Mouse (Mus musculus): ENCODE measurements at regions not wholly inside any gene's neighbourhood (a gene's known extent, or its start where the extent isn't known, plus 50 kb on each side); places are given as distances from the start of the nearest gene placed in this dataset.

GRCm38 (mm10) chr11:6785471-6785870 is 52.0 kb downstream of the Gm11983 start:
- 0 out of 2 replicates have a peak, but pooled peaks cover 3% of the 10 kb centered on the region for H3K9me3 ChIP-seq
- no peaks in the 10 kb centered on the region for H3K4me1 ChIP-seq (replicated peaks)
- 94% methylated on average over 1 of the region's 1 CpGs for WGBS
- H3K9ac ChIP-seq, result no peak overlapping the region
- H3K36me3 ChIP-seq, result no peaks in the 10 kb centered on the region
- no peak overlapping the region for H3K4me3 ChIP-seq
- H3K4me2 ChIP-seq, result no peak overlapping the region
- H3K27ac ChIP-seq, result no peak overlapping the region
- no peaks in the 10 kb centered on the region for H3K27me3 ChIP-seq
- no peak for ATAC-seq (ENCODE audit: low FRiP score)

- no peak for ATAC-seq (ENCODE audit: low FRiP score)
- no peak overlapping the region for H3K27ac ChIP-seq
- H3K4me1 ChIP-seq (replicated peaks), result peaks cover 9% of the 10 kb centered on the region; the same call in 1 of the 2 replicates
- no peak overlapping the region for H3K4me2 ChIP-seq
- no peak overlapping the region for H3K4me3 ChIP-seq
- H3K36me3 ChIP-seq, result no peaks in the 10 kb centered on the region
- 94% methylated on average over 14 of the region's 14 CpGs for WGBS
- no peaks in the 10 kb centered on the region for H3K27me3 ChIP-seq
- H3K9me3 ChIP-seq, result no peaks in the 10 kb centered on the region
- H3K9ac ChIP-seq, result no peak overlapping the region
Observed at GRCm38 (mm10) chr11:6782826-6783225, 54.6 kb downstream of the Gm11983 start.

GRCm38 (mm10) chr11:6779752-6780151 is 57.7 kb downstream of the Gm11983 start:
- H3K27ac ChIP-seq, result no peak overlapping the region
- 0 out of 2 replicates have a peak, but pooled peaks cover 3% of the 10 kb centered on the region for H3K27me3 ChIP-seq
- no peak overlapping the region for H3K4me3 ChIP-seq
- H3K9ac ChIP-seq, result no peak overlapping the region
- no peaks in the 10 kb centered on the region for H3K9me3 ChIP-seq
- H3K4me1 ChIP-seq (replicated peaks), result peaks cover 9% of the 10 kb centered on the region; the same call in 1 of the 2 replicates
- WGBS, result 70% methylated on average over 5 of the region's 5 CpGs
- H3K4me2 ChIP-seq, result no peak overlapping the region
- ATAC-seq (ENCODE audit: low FRiP score), result no peak
- H3K36me3 ChIP-seq, result no peaks in the 10 kb centered on the region

- ATAC-seq (ENCODE audit: low FRiP score), result no peak
- Histone ChIP-seq H3K9me3 (no peaks in the 10 kb centered on the region), H3K27me3 (0 out of 2 replicates have a peak, but pooled peaks cover 3% of the 10 kb centered on the region), H3K4me2 (no peak overlapping the region), H3K27ac (no peak overlapping the region), H3K4me3 (no peak overlapping the region), H3K9ac (no peak overlapping the region), H3K36me3 (no peaks in the 10 kb centered on the region), H3K4me1 (replicated peaks) (peaks cover 9% of the 10 kb centered on the region; the same call in 1 of the 2 replicates)
- WGBS, result 12% methylated on average over 10 of the region's 10 CpGs
Observed at GRCm38 (mm10) chr11:6778596-6779360, 58.7 kb downstream of the Gm11983 start.

GRCm38 (mm10) chr11:6777566-6777965 is 59.9 kb downstream of the Gm11983 start:
- WGBS, result 94% methylated on average over 1 of the region's 1 CpGs
- Histone ChIP-seq H3K27me3 (0 out of 2 replicates have a peak, but pooled peaks cover 3% of the 10 kb centered on the region), H3K4me3 (no peak overlapping the region), H3K9ac (no peak overlapping the region), H3K36me3 (no peaks in the 10 kb centered on the region), H3K4me1 (replicated peaks) (peaks cover 9% of the 10 kb centered on the region; the same call in 1 of the 2 replicates), H3K27ac (no peak overlapping the region), H3K9me3 (no peaks in the 10 kb centered on the region), H3K4me2 (no peak overlapping the region)
- no peak for ATAC-seq (ENCODE audit: low FRiP score)

- WGBS, result 83% methylated on average over 4 of the region's 4 CpGs
- Histone ChIP-seq H3K9me3 (no peaks in the 10 kb centered on the region), H3K4me1 (replicated peaks) (peaks cover 9% of the 10 kb centered on the region; the same call in 1 of the 2 replicates), H3K4me3 (no peak overlapping the region), H3K27me3 (peaks cover 4% of the 10 kb centered on the region; the same call in 1 of the 2 replicates), H3K36me3 (no peaks in the 10 kb centered on the region), H3K27ac (no peak overlapping the region), H3K9ac (no peak overlapping the region), H3K4me2 (no peak overlapping the region)
- no peak for ATAC-seq (ENCODE audit: low FRiP score)
Observed at GRCm38 (mm10) chr11:6774656-6775055, 62.8 kb downstream of the Gm11983 start.

GRCm38 (mm10) chr11:6773951-6774350 is 63.5 kb downstream of the Gm11983 start:
- Histone ChIP-seq H3K4me2 (no peak overlapping the region), H3K9ac (no peak overlapping the region), H3K4me3 (no peak overlapping the region), H3K27ac (no peak overlapping the region), H3K9me3 (no peaks in the 10 kb centered on the region), H3K4me1 (replicated peaks) (peaks cover 8% of the 10 kb centered on the region; the same call in 1 of the 2 replicates), H3K27me3 (peaks cover 11% of the 10 kb centered on the region; the same call in 1 of the 2 replicates), H3K36me3 (no peaks in the 10 kb centered on the region)
- WGBS, result 90% methylated on average over 5 of the region's 5 CpGs
- no peak for ATAC-seq (ENCODE audit: low FRiP score)

- no peak overlapping the region for H3K4me2 ChIP-seq
- no peaks in the 10 kb centered on the region for H3K9me3 ChIP-seq
- 22% methylated on average over 1 of the region's 1 CpGs for WGBS
- no peaks in the 10 kb centered on the region for H3K36me3 ChIP-seq
- H3K27me3 ChIP-seq, result peaks cover 11% of the 10 kb centered on the region; the same call in 1 of the 2 replicates
- no peak for ATAC-seq (ENCODE audit: low FRiP score)
- H3K4me1 ChIP-seq (replicated peaks), result 0 out of 2 replicates have a peak, but pooled peaks cover 2% of the 10 kb centered on the region
- no peak overlapping the region for H3K4me3 ChIP-seq
- H3K9ac ChIP-seq, result no peak overlapping the region
- no peak overlapping the region for H3K27ac ChIP-seq
Observed at GRCm38 (mm10) chr11:6773364-6773763, 64.1 kb downstream of the Gm11983 start.

GRCm38 (mm10) chr11:6769437-6769765 is 68.1 kb downstream of the Gm11983 start:
- no peak overlapping the region for H3K27ac ChIP-seq
- H3K9me3 ChIP-seq, result no peaks in the 10 kb centered on the region
- no peaks in the 10 kb centered on the region for H3K4me1 ChIP-seq (replicated peaks)
- H3K4me3 ChIP-seq, result no peak overlapping the region
- peaks cover 7% of the 10 kb centered on the region; the same call in 1 of the 2 replicates for H3K27me3 ChIP-seq
- no peak overlapping the region for H3K4me2 ChIP-seq
- H3K36me3 ChIP-seq, result no peaks in the 10 kb centered on the region
- H3K9ac ChIP-seq, result no peak overlapping the region
- 78% methylated on average over 7 of the region's 7 CpGs for WGBS
- ATAC-seq (ENCODE audit: low FRiP score), result no peak

GRCm38 (mm10) chr11:6768599-6769436 is 68.6 kb downstream of the Gm11983 start:
- no peak overlapping the region for H3K4me3 ChIP-seq
- H3K4me2 ChIP-seq, result no peak overlapping the region
- H3K27ac ChIP-seq, result no peak overlapping the region
- no peaks in the 10 kb centered on the region for H3K36me3 ChIP-seq
- ATAC-seq (ENCODE audit: low FRiP score), result peak; percentile 71; the same call in 1 of the 2 replicates
- no peak overlapping the region for H3K9ac ChIP-seq
- 53% methylated on average over 22 of the region's 22 CpGs for WGBS
- peaks cover 7% of the 10 kb centered on the region; the same call in 1 of the 2 replicates for H3K27me3 ChIP-seq
- H3K4me1 ChIP-seq (replicated peaks), result no peaks in the 10 kb centered on the region
- no peaks in the 10 kb centered on the region for H3K9me3 ChIP-seq

- no peak overlapping the region for H3K4me2 ChIP-seq
- no peaks in the 10 kb centered on the region for H3K9me3 ChIP-seq
- 54% methylated on average over 7 of the region's 7 CpGs for WGBS
- no peak overlapping the region for H3K9ac ChIP-seq
- ATAC-seq (ENCODE audit: low FRiP score), result no peak
- peaks cover 2% of the 10 kb centered on the region for H3K4me1 ChIP-seq (replicated peaks)
- no peaks in the 10 kb centered on the region for H3K36me3 ChIP-seq
- peaks cover 7% of the 10 kb centered on the region; the same call in 1 of the 2 replicates for H3K27me3 ChIP-seq
- no peak overlapping the region for H3K27ac ChIP-seq
- H3K4me3 ChIP-seq, result no peak overlapping the region
Observed at GRCm38 (mm10) chr11:6766725-6767124, 70.7 kb downstream of the Gm11983 start.

GRCm38 (mm10) chr11:6765333-6765957 is 72.0 kb downstream of the Gm11983 start:
- no peak for ATAC-seq (ENCODE audit: low FRiP score)
- H3K4me3 ChIP-seq, result no peak overlapping the region
- peaks cover 7% of the 10 kb centered on the region; the same call in 1 of the 2 replicates for H3K27me3 ChIP-seq
- H3K27ac ChIP-seq, result no peak overlapping the region
- no peak overlapping the region for H3K9ac ChIP-seq
- H3K36me3 ChIP-seq, result no peaks in the 10 kb centered on the region
- peaks cover 6% of the 10 kb centered on the region for H3K4me1 ChIP-seq (replicated peaks)
- 90% methylated on average over 5 of the region's 5 CpGs for WGBS
- H3K9me3 ChIP-seq, result no peaks in the 10 kb centered on the region
- no peak overlapping the region for H3K4me2 ChIP-seq
